Mouse (Mus musculus): ENCODE data around the gene Dolk. TPM values are rescaled to one million over a fixed set of nuclear protein-coding genes. Genes with fewer than 3 reads are reported as not detected.

The Dolk gene
- polyA plus RNA-seq (2014; fragmentation: Nextera tagmentation; extraction: Ambion mirVana): 24.9 and 25.0 TPM in 2 replicates

GRCm38 (mm10) chr2:30286192-30287026 lies at the start of gene Dolk, which contains the start of gene Nup188:
Gene Dolk (minus strand): TSS chr2:30286334.
Gene Nup188 (plus strand): TSS chr2:30286397.
- Histone ChIP-seq H3K4me3 (ENCODE audit: low read depth, low read length) (peak within 1 kb of the TSS; percentile 84), H3K9ac (ENCODE audit: low read length) (peak within 1 kb of the TSS; percentile 79), H3K4me2 (ENCODE audit: low read depth, severe bottlenecking) (peak within 1 kb of the TSS; percentile 75), H3K4me1 (ENCODE audit: control insufficient read depth, insufficient read depth, low read length) (peaks cover 13% of the 10 kb centered on the region), H3K27me3 (ENCODE audit: control insufficient read depth, insufficient read depth, low read length) (no peaks in the 10 kb centered on the region), H3K27ac (replicated peaks; ENCODE audit: low read depth, low read length) (no peak within 1 kb of the TSS), H3K36me3 (ENCODE audit: control insufficient read depth, insufficient read depth, low read length) (0 out of 2 replicates have a peak, but pooled peaks cover 4% of the 10 kb centered on the region), H3K9me3 (ENCODE audit: control insufficient read depth, low read length) (no peaks in the 10 kb centered on the region)
- WGBS: under 1% methylated on average over 66 of the region's 68 CpGs
- peak; percentile 92 for ATAC-seq (ENCODE audit: insufficient number of reproducible peaks, low FRiP score, low TSS enrichment, low read depth)
- peak; percentile 98 for DNase-seq (ENCODE audit: low spot score)

GRCm38 (mm10) chr2:30335324-30335723 lies 49.2 kb upstream of the Dolk start:
- Histone ChIP-seq H3K9ac (ENCODE audit: low read length) (no peak overlapping the region), H3K36me3 (ENCODE audit: control insufficient read depth, insufficient read depth, low read length) (peaks cover 52% of the 10 kb centered on the region), H3K4me1 (ENCODE audit: control insufficient read depth, insufficient read depth, low read length) (no peaks in the 10 kb centered on the region), H3K4me2 (ENCODE audit: low read depth, severe bottlenecking) (no peak overlapping the region), H3K4me3 (ENCODE audit: low read depth, low read length) (no peak overlapping the region), H3K9me3 (ENCODE audit: control insufficient read depth, low read length) (no peaks in the 10 kb centered on the region), H3K27ac (replicated peaks; ENCODE audit: low read depth, low read length) (no peak overlapping the region), H3K27me3 (ENCODE audit: control insufficient read depth, insufficient read depth, low read length) (no peaks in the 10 kb centered on the region)
- 96% methylated on average over 2 of the region's 2 CpGs for WGBS
- ATAC-seq (ENCODE audit: insufficient number of reproducible peaks, low FRiP score, low TSS enrichment, low read depth) (no peak), DNase-seq (ENCODE audit: low spot score) (no peak)

- ATAC-seq (ENCODE audit: insufficient number of reproducible peaks, low FRiP score, low TSS enrichment, low read depth): no peak
- no peaks in the 10 kb centered on the region for H3K9me3 ChIP-seq (ENCODE audit: control insufficient read depth, low read length)
- no peaks in the 10 kb centered on the region for H3K27me3 ChIP-seq (ENCODE audit: control insufficient read depth, insufficient read depth, low read length)
- no peaks in the 10 kb centered on the region for H3K4me1 ChIP-seq (ENCODE audit: control insufficient read depth, insufficient read depth, low read length)
- WGBS: 96% methylated on average over 3 of the region's 3 CpGs
- H3K27ac ChIP-seq (replicated peaks; ENCODE audit: low read depth, low read length): no peak overlapping the region
- no peak overlapping the region for H3K4me2 ChIP-seq (ENCODE audit: low read depth, severe bottlenecking)
- no peak overlapping the region for H3K9ac ChIP-seq (ENCODE audit: low read length)
- peaks cover 33% of the 10 kb centered on the region for H3K36me3 ChIP-seq (ENCODE audit: control insufficient read depth, insufficient read depth, low read length)
- H3K4me3 ChIP-seq (ENCODE audit: low read depth, low read length): no peak overlapping the region
- no peak for DNase-seq (ENCODE audit: low spot score)
These were observed 42.7 kb upstream of the Dolk start for GRCm38 (mm10) chr2:30328791-30329190.

GRCm38 (mm10) chr2:30327276-30327675 lies 41.1 kb upstream of the Dolk start:
- Histone ChIP-seq H3K27ac (replicated peaks; ENCODE audit: low read depth, low read length) (no peak overlapping the region), H3K4me2 (ENCODE audit: low read depth, severe bottlenecking) (no peak overlapping the region), H3K9ac (ENCODE audit: low read length) (no peak overlapping the region), H3K4me1 (ENCODE audit: control insufficient read depth, insufficient read depth, low read length) (no peaks in the 10 kb centered on the region), H3K4me3 (ENCODE audit: low read depth, low read length) (no peak overlapping the region), H3K27me3 (ENCODE audit: control insufficient read depth, insufficient read depth, low read length) (no peaks in the 10 kb centered on the region), H3K36me3 (ENCODE audit: control insufficient read depth, insufficient read depth, low read length) (peaks cover 32% of the 10 kb centered on the region), H3K9me3 (ENCODE audit: control insufficient read depth, low read length) (no peaks in the 10 kb centered on the region)
- ATAC-seq (ENCODE audit: insufficient number of reproducible peaks, low FRiP score, low TSS enrichment, low read depth) (no peak), DNase-seq (ENCODE audit: low spot score) (no peak)
- 93% methylated on average over 7 of the region's 7 CpGs for WGBS

GRCm38 (mm10) chr2:30325296-30325695 lies 39.2 kb upstream of the Dolk start:
- 94% methylated on average over 5 of the region's 5 CpGs for WGBS
- DNase-seq (ENCODE audit: low spot score) (no peak), ATAC-seq (ENCODE audit: insufficient number of reproducible peaks, low FRiP score, low TSS enrichment, low read depth) (no peak)
- no peaks in the 10 kb centered on the region for H3K4me1 ChIP-seq (ENCODE audit: control insufficient read depth, insufficient read depth, low read length)
- no peaks in the 10 kb centered on the region for H3K9me3 ChIP-seq (ENCODE audit: control insufficient read depth, low read length)
- no peak overlapping the region for H3K27ac ChIP-seq (replicated peaks; ENCODE audit: low read depth, low read length)
- no peaks in the 10 kb centered on the region for H3K27me3 ChIP-seq (ENCODE audit: control insufficient read depth, insufficient read depth, low read length)
- H3K36me3 ChIP-seq (ENCODE audit: control insufficient read depth, insufficient read depth, low read length): peaks cover 28% of the 10 kb centered on the region
- no peak overlapping the region for H3K4me2 ChIP-seq (ENCODE audit: low read depth, severe bottlenecking)
- H3K4me3 ChIP-seq (ENCODE audit: low read depth, low read length): no peak overlapping the region
- H3K9ac ChIP-seq (ENCODE audit: low read length): no peak overlapping the region

GRCm38 (mm10) chr2:30323111-30323510 lies 37.0 kb upstream of the Dolk start:
- H3K4me3 ChIP-seq (ENCODE audit: low read depth, low read length): no peak overlapping the region
- no peaks in the 10 kb centered on the region for H3K9me3 ChIP-seq (ENCODE audit: control insufficient read depth, low read length)
- no peak for ATAC-seq (ENCODE audit: insufficient number of reproducible peaks, low FRiP score, low TSS enrichment, low read depth)
- no peak overlapping the region for H3K9ac ChIP-seq (ENCODE audit: low read length)
- H3K27me3 ChIP-seq (ENCODE audit: control insufficient read depth, insufficient read depth, low read length): no peaks in the 10 kb centered on the region
- no peak for DNase-seq (ENCODE audit: low spot score)
- WGBS: 90% methylated on average over 7 of the region's 7 CpGs
- H3K4me1 ChIP-seq (ENCODE audit: control insufficient read depth, insufficient read depth, low read length): no peaks in the 10 kb centered on the region
- no peak overlapping the region for H3K4me2 ChIP-seq (ENCODE audit: low read depth, severe bottlenecking)
- no peak overlapping the region for H3K27ac ChIP-seq (replicated peaks; ENCODE audit: low read depth, low read length)
- H3K36me3 ChIP-seq (ENCODE audit: control insufficient read depth, insufficient read depth, low read length): peaks cover 24% of the 10 kb centered on the region

- 93% methylated on average over 4 of the region's 4 CpGs for WGBS
These were observed 33.1 kb upstream of the Dolk start for GRCm38 (mm10) chr2:30319260-30319659.

GRCm38 (mm10) chr2:30316955-30317354 lies 30.8 kb upstream of the Dolk start:
- no peaks in the 10 kb centered on the region for H3K4me1 ChIP-seq (ENCODE audit: control insufficient read depth, insufficient read depth, low read length)
- H3K27me3 ChIP-seq (ENCODE audit: control insufficient read depth, insufficient read depth, low read length): no peaks in the 10 kb centered on the region
- no peak overlapping the region for H3K27ac ChIP-seq (replicated peaks; ENCODE audit: low read depth, low read length)
- ATAC-seq (ENCODE audit: insufficient number of reproducible peaks, low FRiP score, low TSS enrichment, low read depth) (no peak), DNase-seq (ENCODE audit: low spot score) (no peak)
- H3K36me3 ChIP-seq (ENCODE audit: control insufficient read depth, insufficient read depth, low read length): peaks cover 32% of the 10 kb centered on the region
- H3K9me3 ChIP-seq (ENCODE audit: control insufficient read depth, low read length): no peaks in the 10 kb centered on the region
- no peak overlapping the region for H3K4me2 ChIP-seq (ENCODE audit: low read depth, severe bottlenecking)
- H3K9ac ChIP-seq (ENCODE audit: low read length): no peak overlapping the region
- H3K4me3 ChIP-seq (ENCODE audit: low read depth, low read length): no peak overlapping the region
- 95% methylated on average over 5 of the region's 5 CpGs for WGBS

More at GRCm38 (mm10) chr2:30319260-30319659, 33.1 kb upstream of the Dolk start:
- no peaks in the 10 kb centered on the region for H3K27me3 ChIP-seq (ENCODE audit: control insufficient read depth, insufficient read depth, low read length)
- DNase-seq (ENCODE audit: low spot score) (no peak), ATAC-seq (ENCODE audit: insufficient number of reproducible peaks, low FRiP score, low TSS enrichment, low read depth) (no peak)
- no peaks in the 10 kb centered on the region for H3K4me1 ChIP-seq (ENCODE audit: control insufficient read depth, insufficient read depth, low read length)
- no peak overlapping the region for H3K9ac ChIP-seq (ENCODE audit: low read length)
- H3K4me2 ChIP-seq (ENCODE audit: low read depth, severe bottlenecking): no peak overlapping the region
- peaks cover 36% of the 10 kb centered on the region for H3K36me3 ChIP-seq (ENCODE audit: control insufficient read depth, insufficient read depth, low read length)
- H3K9me3 ChIP-seq (ENCODE audit: control insufficient read depth, low read length): no peaks in the 10 kb centered on the region
- no peak overlapping the region for H3K4me3 ChIP-seq (ENCODE audit: low read depth, low read length)
- H3K27ac ChIP-seq (replicated peaks; ENCODE audit: low read depth, low read length): no peak overlapping the region

All from limb, embryonic 11.5 days (tissue).